Mouse (Mus musculus) urinary bladder, adult 18-20 months (tissue): Measurements from ENCODE around the gene Samd13.

ENCODE experiments used
- DNase-seq, 2 experiments: peaks; one replicate each; pipeline ENCODE4 v3.0.0; 2022; ENCODE audit warnings: low spot score in 2 of 2, mixed read lengths in 2 of 2

Gene Samd13

DNA sequence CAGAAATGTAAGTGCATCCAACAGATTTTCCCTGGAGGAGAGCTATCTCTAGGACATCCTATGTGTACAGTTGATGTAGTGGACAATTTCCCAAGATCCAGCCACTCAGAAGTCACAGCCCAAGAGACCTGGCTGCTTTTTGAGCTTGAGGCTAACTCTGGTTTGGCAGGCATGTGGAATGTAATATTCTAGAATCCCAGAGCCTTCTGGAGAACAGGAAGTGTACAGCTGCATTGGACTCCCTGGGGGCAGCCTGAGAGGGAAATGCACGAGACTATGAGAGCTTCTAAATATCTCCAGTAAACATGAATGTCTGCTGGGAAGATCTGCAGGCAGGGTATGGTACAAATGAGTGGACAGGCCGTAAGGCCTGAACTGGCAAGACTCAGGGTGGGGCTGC, 14.3 kb downstream of the Samd13 start:
- no peak for DNase-seq

DNA sequence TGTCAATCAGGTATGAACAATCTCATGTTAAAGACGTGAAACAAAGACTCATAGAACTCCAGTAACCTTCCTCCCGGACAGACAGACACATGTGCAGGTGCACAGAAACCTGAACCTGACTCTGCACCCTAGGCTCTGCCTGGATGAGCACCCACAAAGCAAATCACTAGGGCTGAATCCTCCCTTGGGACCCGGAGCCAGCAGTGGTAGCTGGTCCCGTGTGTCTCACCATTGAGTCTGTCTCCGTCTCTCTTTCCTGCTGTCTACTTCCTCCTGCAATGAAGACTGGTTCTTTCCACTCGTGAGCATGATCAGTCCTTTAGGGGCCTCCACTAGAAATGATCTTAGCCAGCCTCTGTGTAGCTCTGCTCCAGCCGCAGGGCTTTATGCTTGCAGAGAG, 23.5 kb downstream of the Samd13 start:
- no peak for DNase-seq

DNA sequence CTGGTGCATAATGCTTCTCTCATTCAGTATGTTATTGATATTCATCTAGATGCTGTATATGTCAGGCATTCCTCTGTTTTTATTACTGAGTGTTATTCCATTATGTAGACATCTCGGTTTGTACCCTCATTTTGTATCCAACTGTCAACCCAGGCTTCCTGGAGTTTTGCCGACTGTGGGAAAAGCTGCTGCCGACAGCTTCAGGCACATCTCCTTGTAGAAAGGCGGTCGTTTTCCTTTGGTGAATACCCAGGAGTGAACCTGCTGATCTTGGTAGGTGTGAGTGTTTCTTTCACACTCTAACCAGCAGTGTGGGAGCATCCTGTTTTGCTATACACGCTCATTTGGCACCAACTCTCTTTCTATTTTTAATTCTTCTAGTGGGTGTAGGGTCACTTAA, 24.4 kb downstream of the Samd13 start:
- DNase-seq: no peak

DNA sequence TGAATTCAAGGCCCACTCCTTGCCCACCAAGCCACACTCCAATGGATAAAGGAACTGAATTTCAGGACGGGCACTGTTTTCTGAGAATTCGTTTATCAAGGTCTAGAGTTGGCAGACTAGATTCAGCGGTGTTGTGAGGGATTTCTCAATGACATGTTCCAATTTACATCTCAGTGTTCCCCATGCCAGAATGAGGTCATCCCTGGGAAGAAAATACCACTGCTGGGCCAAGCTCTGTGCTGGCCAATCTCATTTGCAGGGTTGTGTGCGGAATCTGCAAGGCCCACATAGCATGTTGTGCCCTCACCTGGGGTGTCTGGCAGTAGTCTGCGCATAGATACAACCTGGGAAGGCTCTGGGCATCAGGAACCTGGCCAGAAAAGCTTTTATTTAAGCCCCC, 26.1 kb downstream of the Samd13 start:
- no peak for DNase-seq

DNA sequence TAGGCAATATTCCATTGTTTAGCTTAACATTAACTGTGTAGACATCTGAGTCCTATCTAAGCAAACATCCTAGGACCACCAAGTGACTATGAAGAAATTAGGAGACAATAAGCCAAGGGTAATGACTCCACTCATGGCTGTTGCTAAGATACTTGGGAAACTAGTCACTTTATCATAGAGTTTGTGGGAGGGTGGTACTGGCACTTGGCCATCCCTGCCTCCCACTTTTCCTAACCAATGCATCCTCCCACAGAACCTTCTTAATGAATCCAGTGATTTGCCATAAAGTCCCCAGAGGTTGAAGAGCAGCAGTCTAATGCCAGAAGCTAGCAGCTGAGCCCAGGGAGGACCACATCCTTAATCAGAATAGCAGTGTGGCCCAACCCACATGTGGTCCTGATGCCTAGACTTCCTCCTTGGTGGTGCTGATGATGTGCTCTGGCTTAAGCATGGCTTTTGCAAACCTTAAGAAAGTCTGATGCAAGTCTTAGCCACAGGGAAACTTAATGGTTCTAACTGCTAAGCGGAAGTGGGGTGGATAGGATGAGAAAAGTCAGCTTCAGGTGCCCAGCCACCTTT, 27.2 kb downstream of the Samd13 start:
- DNase-seq: no peak

DNA sequence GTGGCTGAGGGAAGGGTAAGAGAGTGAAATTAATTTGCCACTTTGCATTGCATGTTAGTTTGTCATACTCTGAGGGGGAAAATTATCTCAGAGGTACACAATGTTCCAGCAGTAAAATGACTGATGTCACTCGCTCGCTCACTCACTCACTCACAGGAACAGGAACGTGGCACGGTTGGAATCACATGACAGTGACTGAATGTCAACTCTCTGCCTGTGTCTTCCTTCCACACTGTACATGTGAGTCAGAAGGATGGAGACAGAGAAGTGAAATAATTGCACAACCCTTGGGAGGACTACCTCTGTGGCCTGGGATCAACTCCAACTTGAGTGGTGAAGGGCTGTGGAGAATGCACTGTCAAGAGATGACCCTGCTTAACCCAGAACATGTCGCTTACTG, 28.0 kb downstream of the Samd13 start:
- DNase-seq: no peak

DNA sequence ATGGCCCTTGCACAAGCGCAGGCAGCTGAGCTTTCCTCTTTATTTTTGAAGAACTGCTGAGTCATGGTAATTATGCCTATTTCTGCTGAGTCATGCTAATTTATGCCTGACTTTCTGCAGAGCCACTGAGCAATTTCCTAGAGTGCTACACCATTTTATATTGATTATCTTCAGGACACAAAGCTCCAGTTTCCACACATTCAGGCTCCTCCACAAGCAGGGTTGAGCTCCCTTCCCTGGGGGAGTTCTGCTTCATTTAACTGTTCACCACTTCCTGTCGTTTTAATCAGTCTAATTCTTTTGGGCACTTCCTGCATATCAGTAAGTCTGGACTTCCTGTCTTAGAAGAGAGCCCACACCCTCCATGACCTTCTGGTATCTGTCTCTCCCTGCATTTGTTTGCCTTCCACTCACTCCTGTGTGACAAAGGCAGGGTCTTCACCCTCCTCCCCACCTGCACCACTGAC, 30.2 kb downstream of the Samd13 start:
- no peak for DNase-seq

DNA sequence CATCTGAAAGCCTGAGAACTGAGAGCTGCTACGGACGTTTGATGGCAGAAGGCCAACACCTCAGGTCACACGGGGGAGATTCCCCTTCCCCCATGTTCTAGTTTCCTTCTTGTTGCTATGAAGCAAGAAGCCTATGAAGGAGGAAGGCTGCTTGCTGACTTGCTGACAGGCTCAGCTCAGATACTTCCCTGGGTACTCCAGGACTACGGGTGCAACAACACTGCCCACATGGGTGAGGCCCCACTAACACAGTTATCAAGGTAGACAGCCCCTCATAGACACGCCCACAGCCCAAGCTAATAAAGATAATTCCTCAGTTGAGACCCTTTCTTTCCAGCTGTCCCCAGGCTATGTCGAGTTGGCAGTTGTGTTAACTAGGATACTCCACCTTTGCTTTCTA, 31.7 kb downstream of the Samd13 start:
- DNase-seq: no peak

DNA sequence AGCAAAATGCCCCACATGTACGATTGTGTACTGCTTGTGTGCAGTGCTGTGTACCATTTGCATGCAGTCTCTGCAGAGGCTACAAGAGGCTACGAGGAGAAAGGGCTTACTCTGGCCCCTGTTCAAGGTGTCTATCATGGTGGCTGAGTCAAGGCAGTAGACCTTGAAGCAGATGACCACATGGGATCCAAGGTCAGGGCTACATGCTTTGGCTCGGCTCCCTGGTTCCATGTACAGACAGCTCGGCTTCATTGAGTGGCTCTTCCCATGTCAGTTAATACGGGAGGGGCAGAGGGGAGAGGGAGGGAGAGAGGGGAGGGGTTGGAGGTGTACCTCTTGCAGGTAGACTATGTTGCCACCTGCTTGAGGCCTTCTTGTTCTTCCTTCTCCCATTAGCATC, 33.0 kb downstream of the Samd13 start:
- no peak for DNase-seq

DNA sequence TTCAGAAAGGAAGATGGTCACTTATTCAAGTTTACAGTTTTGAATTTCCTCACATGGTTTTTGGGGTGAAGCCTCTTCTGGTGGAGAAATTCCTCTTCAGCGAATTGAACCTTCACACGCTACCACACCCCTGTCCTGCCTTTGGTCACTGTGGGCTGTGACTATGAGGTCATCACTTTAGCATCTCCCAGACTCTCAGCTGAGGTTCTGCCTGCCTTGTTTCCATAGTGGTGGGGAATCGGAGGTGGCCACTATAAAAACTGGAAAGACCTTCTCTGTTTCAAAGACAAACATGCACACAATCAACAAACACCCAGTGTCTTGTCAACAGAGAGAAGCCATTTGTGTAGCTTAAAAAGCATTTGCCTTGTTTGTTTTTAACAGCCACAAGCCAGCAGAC, 34.2 kb downstream of the Samd13 start, which contains the start of gene 4930503B20Rik:
4930503B20Rik (minus strand) TSS at position 101 of the 400 bp plus-strand sequence.
- DNase-seq: no peak

DNA sequence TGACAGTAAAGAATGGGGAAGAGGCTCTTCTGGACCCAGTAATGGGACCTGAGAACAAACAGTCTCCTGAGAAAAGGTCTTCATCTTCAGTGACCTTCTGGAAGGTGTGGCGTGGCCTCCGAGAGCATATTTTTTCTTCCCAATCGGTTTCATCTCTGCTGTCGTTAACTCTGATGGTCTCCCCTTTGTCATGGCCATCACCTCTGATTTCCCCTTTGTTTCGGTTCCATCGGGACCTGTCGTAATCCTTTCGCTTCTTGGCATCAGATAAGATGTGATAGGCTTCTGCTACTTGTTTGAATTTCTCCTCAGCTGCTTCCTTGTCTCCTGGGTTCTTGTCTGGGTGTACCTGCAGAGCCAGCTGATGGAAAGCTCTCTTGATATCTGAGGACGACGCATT, 34.7 kb downstream of the Samd13 start:
- DNase-seq: no peak

DNA sequence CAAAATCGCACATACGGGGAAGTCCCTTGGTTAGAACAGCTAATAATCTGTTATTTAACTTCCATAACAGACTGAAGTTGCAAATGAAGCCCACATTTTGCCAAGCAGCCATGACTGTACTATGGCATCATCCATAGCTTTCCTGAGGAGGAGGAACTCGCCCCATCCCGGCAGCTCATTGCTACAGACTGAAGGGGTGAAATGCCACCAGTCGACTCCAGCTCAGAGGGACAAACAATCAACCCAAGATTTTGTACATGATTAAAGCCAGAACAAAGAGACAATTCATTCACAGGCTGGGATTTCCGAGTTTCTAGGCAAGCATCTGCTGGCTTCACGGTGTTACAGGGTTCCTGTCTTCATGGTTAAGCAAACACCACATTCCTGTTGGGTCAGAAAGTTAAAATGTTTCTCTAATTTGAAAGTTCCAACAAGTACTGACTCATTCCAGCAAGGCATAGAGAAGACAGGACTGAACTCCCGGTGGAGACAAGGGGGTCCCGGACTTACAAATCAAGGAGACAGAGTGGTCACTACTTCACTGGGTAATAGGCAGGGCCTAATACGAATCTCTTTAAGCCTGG, 36.0 kb downstream of the Samd13 start:
- DNase-seq: no peak

DNA sequence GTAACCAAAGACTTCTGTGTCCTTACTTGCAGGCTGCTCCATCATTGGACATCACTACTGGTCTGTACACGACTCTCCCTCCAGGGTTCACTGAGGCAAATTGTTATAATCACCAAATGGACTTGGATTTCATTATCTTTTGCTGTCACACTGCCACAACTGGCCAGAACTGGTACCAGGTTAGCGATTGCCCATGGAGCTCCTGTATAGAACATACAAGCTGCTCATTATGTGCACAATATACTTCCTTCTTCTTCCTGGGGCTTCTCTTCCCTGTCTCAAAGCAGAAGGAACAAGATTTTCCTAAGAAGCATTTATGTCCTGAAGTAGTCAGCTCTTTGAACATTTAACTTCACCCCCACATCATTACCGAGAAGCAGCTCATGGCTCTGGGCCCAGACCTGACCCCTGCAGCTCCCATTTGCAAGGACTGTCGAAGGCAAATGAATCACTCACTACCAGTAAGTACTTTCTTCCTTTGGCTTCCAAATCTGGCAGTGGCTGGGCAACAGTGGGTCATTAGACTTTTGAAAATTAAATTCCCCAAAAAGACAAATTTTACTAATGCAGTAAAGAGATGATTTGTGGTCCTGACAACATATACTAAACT, 43.5 kb downstream of the Samd13 start:
- DNase-seq: no peak

DNA sequence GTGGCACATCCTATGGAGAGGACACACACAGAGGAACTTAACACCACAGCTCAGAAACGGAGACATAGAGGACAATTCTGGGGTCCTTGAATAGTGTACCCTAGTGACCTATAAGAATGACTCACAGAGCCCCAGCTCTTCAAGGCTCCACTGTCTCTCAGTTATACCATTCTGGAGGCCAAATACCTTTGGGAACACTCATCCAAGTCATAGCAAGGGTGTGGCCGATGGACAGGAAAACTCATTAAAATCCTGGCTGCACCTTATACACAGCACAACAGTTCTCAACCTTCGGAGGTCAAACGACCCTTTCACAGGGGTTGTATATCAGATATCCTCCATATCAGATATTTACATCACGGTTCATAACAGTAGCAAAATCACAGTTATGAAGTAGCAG, 52.9 kb downstream of the Samd13 start:
- no peak for DNase-seq

DNA sequence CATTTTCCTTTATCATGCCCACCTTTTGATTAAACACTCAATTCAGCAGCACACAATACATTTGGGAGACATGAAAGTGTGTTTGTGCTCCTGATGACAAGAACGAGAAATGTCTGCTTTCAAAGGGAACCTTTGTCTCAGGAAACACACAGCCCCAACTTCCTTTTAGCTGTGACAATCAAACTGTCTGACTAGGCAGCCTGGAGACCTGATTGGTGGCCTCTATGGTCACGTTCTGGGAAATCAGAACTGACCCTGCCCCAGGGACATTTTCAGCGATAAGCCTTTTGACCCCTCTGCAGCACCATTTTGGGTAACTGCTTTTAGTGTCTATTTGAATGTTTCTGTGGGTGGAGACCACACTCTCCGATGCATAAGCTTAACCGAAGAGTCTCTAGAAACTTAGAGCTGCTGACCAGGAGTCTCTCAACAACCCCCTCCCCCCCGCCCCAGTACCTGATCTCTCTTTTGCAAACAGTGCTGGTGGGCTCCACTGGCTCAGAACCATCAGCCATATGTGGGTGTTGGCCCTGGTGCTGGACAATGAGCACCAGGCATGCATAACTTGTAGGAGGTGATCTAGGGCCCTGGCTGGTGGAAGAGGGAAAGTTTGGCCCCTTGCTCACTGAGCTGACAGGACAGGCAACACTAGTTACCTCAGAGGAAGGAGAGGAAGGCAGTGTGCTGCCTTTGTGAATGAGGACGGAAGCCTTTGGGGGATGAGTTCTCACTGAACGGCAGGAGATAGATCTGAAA, 57.0 kb downstream of the Samd13 start:
- no peak for DNase-seq

DNA sequence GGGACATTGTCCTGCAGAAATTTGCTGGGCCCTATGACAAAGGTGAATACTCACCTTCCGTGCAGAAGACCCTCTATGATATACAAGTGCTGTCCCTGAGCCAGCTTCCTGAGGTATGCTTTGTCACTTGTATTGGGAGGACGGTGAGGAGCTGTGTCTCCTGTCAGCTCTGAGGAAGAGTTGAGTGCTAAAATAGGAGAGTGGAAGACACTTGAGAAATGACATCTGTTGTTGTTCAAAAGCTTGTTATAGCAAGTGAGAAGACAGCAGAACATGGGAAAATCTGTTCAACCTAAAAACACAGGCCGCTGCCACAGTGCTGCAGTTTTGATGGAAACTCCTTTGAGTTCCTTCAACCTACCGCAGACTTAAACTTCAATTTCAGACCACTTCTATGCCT, 59.6 kb downstream of the Samd13 start:
- DNase-seq: no peak

DNA sequence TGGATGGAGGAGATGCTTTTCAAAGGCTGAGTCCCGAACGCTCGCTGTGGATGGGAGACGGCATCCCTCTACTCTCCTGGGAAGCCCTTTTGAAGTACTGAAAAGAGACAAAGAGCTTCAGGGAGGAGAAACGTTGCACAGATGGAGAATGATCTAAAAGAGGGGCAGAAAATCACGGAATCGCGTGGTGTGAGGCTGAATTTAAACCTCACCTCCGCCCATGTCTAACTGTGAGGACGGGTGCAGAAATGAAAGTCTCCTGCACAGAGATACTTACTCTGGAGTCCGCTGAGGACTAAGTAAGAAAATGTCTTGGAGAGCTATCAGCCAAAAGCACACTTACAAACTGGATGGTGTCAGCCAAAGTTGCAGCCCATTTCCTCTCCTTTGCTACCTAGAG, 63.4 kb downstream of the Samd13 start:
- DNase-seq: no peak

DNA sequence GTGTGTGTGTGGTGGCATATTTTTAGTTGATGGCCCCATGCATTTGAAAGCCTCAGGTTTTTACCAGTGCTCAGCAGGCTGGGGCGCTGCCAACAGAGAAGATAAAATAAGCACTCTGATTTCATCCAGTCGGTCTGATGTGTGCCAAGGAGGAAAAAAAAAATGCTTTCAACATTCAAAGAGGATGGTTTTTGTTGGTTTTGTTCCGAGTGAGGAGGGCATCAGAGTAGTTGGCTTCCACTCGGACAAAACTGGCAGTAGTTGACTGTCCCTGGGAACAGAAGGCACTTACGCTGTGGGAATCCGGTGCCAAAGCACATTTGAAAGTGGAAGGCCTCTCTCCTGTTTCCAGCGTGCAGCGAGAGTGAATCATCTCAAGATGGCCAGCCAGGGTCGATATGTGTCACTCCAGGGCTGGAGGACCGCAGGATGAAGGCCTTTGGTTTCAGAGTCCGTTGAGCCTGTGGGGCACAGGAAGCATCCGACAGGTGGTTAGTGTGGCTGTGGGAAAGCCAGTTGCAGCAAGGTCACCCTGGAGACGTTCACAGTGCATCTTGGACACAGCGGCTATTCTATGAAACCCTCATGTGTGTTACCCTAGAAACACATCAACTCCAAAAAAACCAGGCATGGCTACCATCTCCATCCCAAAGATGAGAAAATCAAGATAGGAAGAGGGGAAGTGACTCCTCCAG, 64.7 kb downstream of the Samd13 start:
- no peak for DNase-seq

DNA sequence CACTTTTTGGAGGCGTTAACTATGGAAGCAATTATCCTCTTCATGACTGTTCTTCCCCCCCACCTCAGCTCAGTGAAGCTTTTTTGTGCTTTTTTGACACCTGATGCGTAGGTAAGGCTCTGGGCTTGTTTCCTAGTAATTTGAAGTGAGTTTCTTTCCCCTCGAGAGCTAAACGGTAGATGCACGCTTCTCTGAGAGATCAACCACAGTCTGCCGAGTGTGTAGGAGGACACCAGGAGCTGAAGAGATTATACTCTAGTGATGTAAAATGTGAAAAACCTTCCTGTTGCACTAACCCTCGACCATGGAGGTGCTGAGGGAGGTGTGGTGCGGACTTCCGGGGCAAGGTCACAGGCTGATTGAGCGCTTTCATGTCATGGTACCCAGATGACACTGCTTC, 65.3 kb downstream of the Samd13 start:
- DNase-seq: no peak

DNA sequence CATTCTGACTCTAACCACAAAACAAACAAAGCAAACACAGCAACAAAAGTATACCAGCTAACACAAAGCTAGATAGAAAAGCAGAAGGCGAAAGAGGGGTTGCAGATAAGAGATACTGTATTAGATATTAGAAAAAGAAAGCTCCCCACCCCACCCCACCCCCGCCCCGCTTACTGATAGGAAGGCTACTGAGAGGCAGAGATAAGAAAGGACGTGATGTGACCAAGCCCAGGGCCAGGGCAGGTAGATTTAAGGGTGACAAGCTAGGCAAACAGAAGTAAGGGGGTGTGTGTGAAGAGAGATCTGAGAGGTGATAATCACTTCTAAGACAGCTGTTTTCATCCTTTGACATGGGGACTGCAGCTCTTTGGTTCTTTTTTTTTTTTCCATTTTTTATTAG, 67.0 kb downstream of the Samd13 start:
- no peak for DNase-seq

DNA sequence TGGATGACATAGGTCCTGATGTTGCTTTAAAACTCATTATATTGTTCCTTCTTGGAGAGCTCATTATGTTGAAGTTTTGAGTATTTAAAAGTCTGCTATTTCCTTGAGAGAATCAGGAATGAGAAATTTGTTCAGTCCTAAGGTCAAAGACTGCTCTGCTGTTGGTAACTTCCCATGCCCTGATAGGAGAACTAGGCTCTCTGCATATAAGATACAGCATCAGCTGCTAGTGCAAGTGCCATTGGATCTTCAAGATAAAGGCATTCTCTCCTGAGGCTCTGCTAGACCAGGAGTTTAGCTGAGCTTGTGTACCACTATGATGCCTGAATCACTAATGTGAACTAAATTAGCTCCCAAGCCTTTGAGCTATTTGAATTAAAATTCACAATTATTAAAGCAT, 67.4 kb downstream of the Samd13 start:
- no peak for DNase-seq
